Comparison of ENCODE assay signal across 12 mouse cellular contexts in the genomic region with DNA sequence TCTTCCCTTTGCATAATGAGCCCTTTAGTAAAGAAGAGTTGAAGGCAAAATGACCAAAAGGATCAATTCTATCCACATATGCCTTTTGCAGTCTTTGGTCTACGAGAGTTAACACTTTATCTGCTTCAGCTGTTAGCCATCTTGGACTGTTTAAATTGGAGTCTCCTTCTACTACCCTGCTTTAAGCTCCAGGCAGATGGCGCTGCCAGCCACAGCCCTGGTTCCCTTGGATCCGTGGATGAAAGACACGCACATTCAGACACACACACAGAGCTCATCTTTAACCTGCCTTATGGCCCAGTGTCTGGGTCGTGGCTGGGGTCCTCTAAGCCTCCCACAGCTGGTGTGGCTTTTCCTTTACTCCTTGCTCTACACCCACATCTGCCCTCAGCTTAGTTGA. TPM values are rescaled to one million over a fixed set of nuclear protein-coding genes. Genes with fewer than 3 reads are reported as not detected.
A peak's percentile ranks its signal among the peaks of the same experiment; 100 is the strongest.
DNase-seq lines count a peak whose midpoint lies in the region; ATAC-seq and TF ChIP-seq lines count a peak whose summit lies in the region.
"Had no signal": no experiment of that assay in that cellular context is flagged by ENCODE, and none has a peak within 500 bp of the region (broad histone marks: within the 10 kb centered on the region; RNA-seq: fewer than 3 reads in every experiment).

No protein-coding gene starts in this region.

- H3K36me3 ChIP-seq in neural tube, embryonic 15.5 days = peaks cover 28% of the 10 kb centered on the region

- H3K9me3 ChIP-seq in neural tube, embryonic 15.5 days (replicated peaks) = no peaks in the 10 kb centered on the region

- peak; percentile 56 to 62 for DNase-seq in cerebellum, postnatal 10 days
- DNase-seq in cerebellum, postnatal 36 days = no peak
- no peak for DNase-seq in layer of hippocampus, adult 2 months (ENCODE audit: low spot score in 2 of 2)
- DNase-seq in layer of hippocampus, adult 9-11 months = no peak
- DNase-seq in neural tube, embryonic 10.5 days (ENCODE audit: extremely low spot score, low spot score) = peak; percentile 20
- no peak for DNase-seq in right cerebral cortex, postnatal 25 days
- no peak for DNase-seq in gastrocnemius, adult 2 months
- DNase-seq: heart, adult 18-20 months had no signal

- intact Hi-C loops in gastrocnemius, adult 2 months (cut with DNase I) = loop anchor here (2.0 kb wide), 1 partner anchor 58 kb away; no protein-coding TSS in a partner anchor

- H3K4me3 ChIP-seq in layer of hippocampus, adult 2 months = no peak overlapping the region
- no peak overlapping the region for H3K4me3 ChIP-seq in neural tube, embryonic 15.5 days (replicated peaks)
- H3K4me3 ChIP-seq in gastrocnemius, adult 2 months = no peak overlapping the region

- TF ChIP-seq CTCF in layer of hippocampus, adult 2 months (conservative IDR thresholded peaks at IDR 0.05) = peak; percentile 65
- no peak; the same call in 1 of the 2 replicates for TF ChIP-seq CTCF in gastrocnemius, adult 2 months (IDR thresholded peaks at IDR 0.05)

- H3K27ac ChIP-seq in layer of hippocampus, adult 2 months = no peak overlapping the region
- H3K27ac ChIP-seq in neural tube, embryonic 15.5 days (replicated peaks) = no peak overlapping the region
- no peak overlapping the region for H3K27ac ChIP-seq in gastrocnemius, adult 2 months

- H3K27me3 ChIP-seq in neural tube, embryonic 15.5 days (replicated peaks) = no peaks in the 10 kb centered on the region

- no peaks in the 10 kb centered on the region for H3K4me1 ChIP-seq in neural tube, embryonic 15.5 days

- H3K4me2 ChIP-seq in neural tube, embryonic 15.5 days = no peak overlapping the region

- H3K9ac ChIP-seq in neural tube, embryonic 15.5 days (replicated peaks) = no peak overlapping the region; the same call in 1 of the 2 replicates

- ATAC-seq in neural tube, embryonic 15.5 days (ENCODE audit: low FRiP score) = no peak
- ATAC-seq: activated CD4-positive, CD25-positive, alpha-beta regulatory T cell, adult 4 months; intestine, embryonic 16.5 days had no signal

- WGBS in neural tube, embryonic 15.5 days = 21% methylated on average over 5 of the region's 5 CpGs

RNA-seq across cellular contexts. Expression of a gene that starts 7.0 kb away (rescaled TPM):
- 1 to 10 TPM; 5.7 to 6.9 TPM for total RNA-seq in layer of hippocampus, adult 2 months (2021)
- polyA plus RNA-seq in neural tube, embryonic 15.5 days (2015; fragmentation: Nextera tagmentation; extraction: Ambion mirVana) = 16.0 and 16.4 TPM in 2 replicates
- total RNA-seq in gastrocnemius, adult 2 months (2021) = 1 to 10 TPM; 2.0 to 3.3 TPM

RNA-seq across cellular contexts. Expression of a gene that starts 28.2 kb away (rescaled TPM):
- 10 to 100 TPM; 30.1 to 33.6 TPM for total RNA-seq in layer of hippocampus, adult 2 months (2021)
- 22.6 and 24.9 TPM in 2 replicates for polyA plus RNA-seq in neural tube, embryonic 15.5 days (2015; fragmentation: Nextera tagmentation; extraction: Ambion mirVana)
- total RNA-seq in gastrocnemius, adult 2 months (2021) = 1 to 10 TPM; 1.5 to 2.1 TPM
- polyA plus RNA-seq: activated CD4-positive, CD25-positive, alpha-beta regulatory T cell, adult 4 months had no signal

RNA-seq across cellular contexts. Expression of a gene that starts 29.6 kb away (rescaled TPM):
- not detected for total RNA-seq in layer of hippocampus, adult 2 months (2021)
- not detected in 2 replicates for polyA plus RNA-seq in neural tube, embryonic 15.5 days (2015; fragmentation: Nextera tagmentation; extraction: Ambion mirVana)
- total RNA-seq in gastrocnemius, adult 2 months (2021) = not detected
- total RNA-seq: heart, adult 18-20 months had no signal
- polyA plus RNA-seq: intestine, embryonic 16.5 days; stomach, embryonic 14.5 days had no signal

Comparison
In these comparisons a context has a peak if more than half of its experiments do, and no peak if none do; other contexts are left out.
1. DNase-seq: peak in cerebellum, postnatal 10 days (2 of 2) and neural tube, embryonic 10.5 days (single experiment); none in cerebellum, postnatal 36 days (0 of 2), layer of hippocampus, adult 2 months (0 of 2), layer of hippocampus, adult 9-11 months (single experiment), right cerebral cortex, postnatal 25 days (single experiment) and gastrocnemius, adult 2 months (single experiment).
2. RNA of a gene that starts 28.2 kb away (total RNA-seq): 30.1 to 33.6 TPM in layer of hippocampus, adult 2 months; 1.5 to 2.1 TPM in gastrocnemius, adult 2 months; every median in the first group is over 4 times any median in the second.